Mouse (Mus musculus): ENCODE data around the gene Mlx. TPM values are rescaled to one million over a fixed set of nuclear protein-coding genes. Genes with fewer than 3 reads are reported as not detected.

Mlx gene
- polyA plus RNA-seq, 1 experiment from 2014 or later: 40.6 TPM

GRCm38 (mm10) chr11:101133037-101133436 lies 46.0 kb downstream of the Mlx start:
- Histone ChIP-seq H3K4me3 (no peak overlapping the region), H3K27ac (replicated peaks) (no peak overlapping the region), H3K27me3 (replicated peaks; ENCODE audit: low read depth, poor library complexity, severe bottlenecking) (0 out of 2 replicates have a peak, but pooled peaks cover 12% of the 10 kb centered on the region), H3K36me3 (replicated peaks) (no peaks in the 10 kb centered on the region), H3K9me3 (peaks cover 2% of the 10 kb centered on the region; the same call in 1 of the 2 replicates), H3K4me1 (peaks cover 6% of the 10 kb centered on the region)
- DNase-seq (ENCODE audit: low spot score): no peak
- 82% methylated on average over 12 of the region's 12 CpGs for WGBS

GRCm38 (mm10) chr11:101134217-101134865 lies 47.3 kb downstream of the Mlx start:
- no peak overlapping the region for H3K4me3 ChIP-seq
- no peaks in the 10 kb centered on the region for H3K36me3 ChIP-seq (replicated peaks)
- no peak for DNase-seq (ENCODE audit: low spot score)
- H3K9me3 ChIP-seq: peaks cover 2% of the 10 kb centered on the region; the same call in 1 of the 2 replicates
- WGBS: 85% methylated on average over 13 of the region's 13 CpGs
- H3K4me1 ChIP-seq: peaks cover 13% of the 10 kb centered on the region
- H3K27me3 ChIP-seq (replicated peaks; ENCODE audit: low read depth, poor library complexity, severe bottlenecking): peaks cover 13% of the 10 kb centered on the region
- H3K27ac ChIP-seq (replicated peaks): no peak overlapping the region

GRCm38 (mm10) chr11:101137000-101137399 lies 49.9 kb downstream of the Mlx start:
- 84% methylated on average over 7 of the region's 7 CpGs for WGBS
- Histone ChIP-seq H3K9me3 (no peaks in the 10 kb centered on the region), H3K36me3 (replicated peaks) (no peaks in the 10 kb centered on the region), H3K4me3 (no peak overlapping the region), H3K4me1 (peaks cover 23% of the 10 kb centered on the region), H3K27me3 (replicated peaks; ENCODE audit: low read depth, poor library complexity, severe bottlenecking) (peaks cover 34% of the 10 kb centered on the region), H3K27ac (replicated peaks) (no peak overlapping the region)
- DNase-seq (ENCODE audit: low spot score): no peak

- peaks cover 37% of the 10 kb centered on the region for H3K27me3 ChIP-seq (replicated peaks; ENCODE audit: low read depth, poor library complexity, severe bottlenecking)
- peak overlapping the region; percentile 42 for H3K4me3 ChIP-seq
- no peaks in the 10 kb centered on the region for H3K9me3 ChIP-seq
- peaks cover 26% of the 10 kb centered on the region for H3K4me1 ChIP-seq
- peak overlapping the region; percentile 51; the same call in 1 of the 2 replicates for H3K27ac ChIP-seq (replicated peaks)
- H3K36me3 ChIP-seq (replicated peaks): no peaks in the 10 kb centered on the region
- peak; percentile 53 for DNase-seq (ENCODE audit: low spot score)
- WGBS: 30% methylated on average over 15 of the region's 15 CpGs
Measured at GRCm38 (mm10) chr11:101138536-101139181, 51.6 kb downstream of the Mlx start.

GRCm38 (mm10) chr11:101140164-101140819 lies 53.2 kb downstream of the Mlx start:
- H3K36me3 ChIP-seq (replicated peaks): no peaks in the 10 kb centered on the region
- H3K27ac ChIP-seq (replicated peaks): peak overlapping the region; percentile 66
- no peaks in the 10 kb centered on the region for H3K9me3 ChIP-seq
- H3K27me3 ChIP-seq (replicated peaks; ENCODE audit: low read depth, poor library complexity, severe bottlenecking): peaks cover 29% of the 10 kb centered on the region
- H3K4me1 ChIP-seq: peaks cover 31% of the 10 kb centered on the region
- DNase-seq (ENCODE audit: low spot score): peak; percentile 37
- H3K4me3 ChIP-seq: peak overlapping the region; percentile 48
- 57% methylated on average over 27 of the region's 27 CpGs for WGBS

GRCm38 (mm10) chr11:101141088-101141487 lies 54.0 kb downstream of the Mlx start:
- H3K27ac ChIP-seq (replicated peaks): no peak overlapping the region
- H3K4me1 ChIP-seq: peaks cover 31% of the 10 kb centered on the region
- no peak for DNase-seq (ENCODE audit: low spot score)
- H3K4me3 ChIP-seq: no peak overlapping the region
- no peaks in the 10 kb centered on the region for H3K36me3 ChIP-seq (replicated peaks)
- WGBS: 86% methylated on average over 8 of the region's 8 CpGs
- H3K27me3 ChIP-seq (replicated peaks; ENCODE audit: low read depth, poor library complexity, severe bottlenecking): peaks cover 29% of the 10 kb centered on the region
- no peaks in the 10 kb centered on the region for H3K9me3 ChIP-seq

Small RNA genes lying within 50 kb of the gene (microRNA-seq; reads per million reads assigned to microRNA genes)
- gene Gm27626: not detected

Other genes starting within 250 kb of the Mlx start
- gene Stat5b, start 236.6 kb upstream of the Mlx start, polyA plus RNA-seq (2016; fragmentation: Nextera tagmentation; extraction: Ambion mirVana): 14.4 and 14.9 TPM in 2 replicates
- gene Stat5a, start 227.9 kb upstream of the Mlx start, polyA plus RNA-seq (2016; fragmentation: Nextera tagmentation; extraction: Ambion mirVana): 1.7 and 1.9 TPM in 2 replicates
- gene Stat3, start 147.7 kb upstream of the Mlx start, polyA plus RNA-seq (2016; fragmentation: Nextera tagmentation; extraction: Ambion mirVana): 22.5 and 22.8 TPM in 2 replicates
- gene Cavin1, start 116.4 kb upstream of the Mlx start, polyA plus RNA-seq (2016; fragmentation: Nextera tagmentation; extraction: Ambion mirVana): 20.6 and 23.5 TPM in 2 replicates
- 30.1 and 30.5 TPM in 2 replicates for gene Atp6v0a1, start 77.8 kb upstream of the Mlx start, polyA plus RNA-seq (2016; fragmentation: Nextera tagmentation; extraction: Ambion mirVana)
- gene Naglu, start 17.3 kb upstream of the Mlx start, polyA plus RNA-seq (2016; fragmentation: Nextera tagmentation; extraction: Ambion mirVana): 7.4 and 8.9 TPM in 2 replicates
- gene Hsd17b1, start 8.9 kb upstream of the Mlx start, polyA plus RNA-seq (2016; fragmentation: Nextera tagmentation; extraction: Ambion mirVana): 0.21 TPM in 1 of 2 replicates, not detected in the other
- 48.7 and 51.1 TPM in 2 replicates for gene Coasy, start 4.7 kb upstream of the Mlx start, polyA plus RNA-seq (2016; fragmentation: Nextera tagmentation; extraction: Ambion mirVana)
- 69.5 and 72.3 TPM in 2 replicates for gene Psmc3ip, start 8.2 kb downstream of the Mlx start, polyA plus RNA-seq (2016; fragmentation: Nextera tagmentation; extraction: Ambion mirVana)
- 19.7 and 20.2 TPM in 2 replicates for gene Retreg3, start 32.6 kb downstream of the Mlx start, polyA plus RNA-seq (2016; fragmentation: Nextera tagmentation; extraction: Ambion mirVana)
- 135 and 142 TPM in 2 replicates for gene Tubg1, start 32.7 kb downstream of the Mlx start, polyA plus RNA-seq (2016; fragmentation: Nextera tagmentation; extraction: Ambion mirVana)
- gene Tubg2, start 68.6 kb downstream of the Mlx start, polyA plus RNA-seq (2016; fragmentation: Nextera tagmentation; extraction: Ambion mirVana): 4.9 and 5.7 TPM in 2 replicates
- gene Cntnap1, start 83.2 kb downstream of the Mlx start, polyA plus RNA-seq (2016; fragmentation: Nextera tagmentation; extraction: Ambion mirVana): 0.23 and 0.31 TPM in 2 replicates
- gene Plekhh3, start 84.1 kb downstream of the Mlx start, polyA plus RNA-seq (2016; fragmentation: Nextera tagmentation; extraction: Ambion mirVana): 3.7 and 4.0 TPM in 2 replicates
- 0.16 TPM in 1 of 2 replicates, not detected in the other for gene Ccr10, start 88.2 kb downstream of the Mlx start, polyA plus RNA-seq (2016; fragmentation: Nextera tagmentation; extraction: Ambion mirVana)
- 13.3 and 14.5 TPM in 2 replicates for gene Ezh1, start 139.2 kb downstream of the Mlx start, polyA plus RNA-seq (2016; fragmentation: Nextera tagmentation; extraction: Ambion mirVana)
- gene Ramp2, start 158.8 kb downstream of the Mlx start, polyA plus RNA-seq (2016; fragmentation: Nextera tagmentation; extraction: Ambion mirVana): 66.4 and 68.4 TPM in 2 replicates
- 124 TPM in 2 replicates for gene Vps25, start 166.4 kb downstream of the Mlx start, polyA plus RNA-seq (2016; fragmentation: Nextera tagmentation; extraction: Ambion mirVana)
- gene Wnk4, start 173.3 kb downstream of the Mlx start, polyA plus RNA-seq (2016; fragmentation: Nextera tagmentation; extraction: Ambion mirVana): 6.0 and 8.3 TPM in 2 replicates
- gene Cntd1, start 191.7 kb downstream of the Mlx start, polyA plus RNA-seq (2016; fragmentation: Nextera tagmentation; extraction: Ambion mirVana): 1.3 and 1.4 TPM in 2 replicates
- 200 and 203 TPM in 2 replicates for gene Coa3, start 191.8 kb downstream of the Mlx start, polyA plus RNA-seq (2016; fragmentation: Nextera tagmentation; extraction: Ambion mirVana)
- gene Becn1, start 215.0 kb downstream of the Mlx start, polyA plus RNA-seq (2016; fragmentation: Nextera tagmentation; extraction: Ambion mirVana): 141 and 154 TPM in 2 replicates
- 189 and 203 TPM in 2 replicates for gene Psme3, start 228.9 kb downstream of the Mlx start, polyA plus RNA-seq (2016; fragmentation: Nextera tagmentation; extraction: Ambion mirVana)
- 2.6 and 3.4 TPM in 2 replicates for gene Aoc2, start 237.8 kb downstream of the Mlx start, polyA plus RNA-seq (2016; fragmentation: Nextera tagmentation; extraction: Ambion mirVana)
- 0.04 TPM in 1 of 2 replicates, not detected in the other for gene Aoc3, start 243.3 kb downstream of the Mlx start, polyA plus RNA-seq (2016; fragmentation: Nextera tagmentation; extraction: Ambion mirVana)